Mouse (Mus musculus): ENCODE data around the gene Vmn2r19.

The Vmn2r19 gene

GRCm38 (mm10) chr6:123308033-123308432 lies at the start of gene Vmn2r19:
Gene Vmn2r19 (plus strand): TSS chr6:123308333.
- WGBS, result 88% methylated on average over 2 of the region's 2 CpGs

GRCm38 (mm10) chr6:123258946-123259345 lies 49.2 kb upstream of the Vmn2r19 start:
- 79% methylated on average over 3 of the region's 3 CpGs for WGBS

GRCm38 (mm10) chr6:123259889-123260603 lies 48.1 kb upstream of the Vmn2r19 start:
- WGBS, result 81% methylated on average over 4 of the region's 4 CpGs

- WGBS, result 88% methylated on average over 1 of the region's 1 CpGs
These were observed 47.3 kb upstream of the Vmn2r19 start for GRCm38 (mm10) chr6:123260868-123261267.

GRCm38 (mm10) chr6:123261555-123262161 lies 46.5 kb upstream of the Vmn2r19 start, which contains the start of gene Clec4d:
Gene Clec4d (plus strand): TSS chr6:123262111.
- 78% methylated on average over 4 of the region's 4 CpGs for WGBS

- WGBS, result 92% methylated on average over 3 of the region's 3 CpGs
These were observed 43.9 kb upstream of the Vmn2r19 start for GRCm38 (mm10) chr6:123264194-123264593.

- 88% methylated on average over 4 of the region's 4 CpGs for WGBS
These were observed 42.3 kb upstream of the Vmn2r19 start for GRCm38 (mm10) chr6:123265809-123266208.

GRCm38 (mm10) chr6:123266945-123267344 lies 41.2 kb upstream of the Vmn2r19 start:
- WGBS, result 83% methylated on average over 5 of the region's 5 CpGs

- 54% methylated on average over 2 of the region's 2 CpGs for WGBS
These were observed 28.7 kb upstream of the Vmn2r19 start for GRCm38 (mm10) chr6:123279443-123279842.

- 92% methylated on average over 2 of the region's 2 CpGs for WGBS
These were observed 21.8 kb upstream of the Vmn2r19 start for GRCm38 (mm10) chr6:123286311-123286710.

- 80% methylated on average over 10 of the region's 10 CpGs for WGBS
These were observed 19.2 kb upstream of the Vmn2r19 start for GRCm38 (mm10) chr6:123288931-123289330.

- WGBS, result 82% methylated on average over 4 of the region's 4 CpGs
These were observed 18.4 kb upstream of the Vmn2r19 start, which contains the start of gene Clec4e for GRCm38 (mm10) chr6:123289753-123290152. Gene Clec4e (minus strand): TSS chr6:123289870.

GRCm38 (mm10) chr6:123292751-123293400 lies 15.3 kb upstream of the Vmn2r19 start:
- 92% methylated on average over 1 of the region's 1 CpGs for WGBS

GRCm38 (mm10) chr6:123293509-123293908 lies 14.6 kb upstream of the Vmn2r19 start:
- 91% methylated on average over 11 of the region's 11 CpGs for WGBS

- 56% methylated on average over 1 of the region's 1 CpGs for WGBS
These were observed 11.4 kb upstream of the Vmn2r19 start for GRCm38 (mm10) chr6:123296687-123297086.

GRCm38 (mm10) chr6:123306315-123306714 lies 1.8 kb upstream of the Vmn2r19 start:
- WGBS, result 90% methylated on average over 7 of the region's 7 CpGs

GRCm38 (mm10) chr6:123332503-123332902 lies 24.4 kb downstream of the Vmn2r19 start:
- 33% methylated on average over 2 of the region's 2 CpGs for WGBS

- 51% methylated on average over 1 of the region's 1 CpGs for WGBS
These were observed 38.0 kb downstream of the Vmn2r19 start for GRCm38 (mm10) chr6:123346141-123346540.

Measured in cerebral cortex, adult 2 months (tissue).